Mouse (Mus musculus): ENCODE data around the gene Zfp384. TPM values are rescaled to one million over a fixed set of nuclear protein-coding genes. Genes with fewer than 3 reads are reported as not detected.
A peak's percentile ranks its signal among the peaks of the same experiment; 100 is the strongest.
"Not testable (repeated sequence)": the region's sequence is repeated elsewhere in the genome, so short reads cannot be mapped to it uniquely, and the experiment has no call there.

Zfp384 gene
- polyA plus RNA-seq, 1 experiment from 2014 or later = 9.3 TPM

- H3K27me3 ChIP-seq (ENCODE audit: low read depth, poor library complexity, severe bottlenecking) = no peaks in the 10 kb centered on the region
- no peak for DNase-seq (ENCODE audit: low spot score)
- H3K4me3 ChIP-seq = peak overlapping the region; percentile 79
- H3K36me3 ChIP-seq = peaks cover 65% of the 10 kb centered on the region
- peak overlapping the region; percentile 90 for H3K27ac ChIP-seq (replicated peaks)
- no peaks in the 10 kb centered on the region for H3K9me3 ChIP-seq (replicated peaks)
- WGBS = 93% methylated on average over 4 of the region's 4 CpGs
- H3K4me1 ChIP-seq = peaks cover 24% of the 10 kb centered on the region
These were observed 29.7 kb downstream of the Zfp384 start for GRCm38 (mm10) chr6:125038666-125039065.

DNA sequence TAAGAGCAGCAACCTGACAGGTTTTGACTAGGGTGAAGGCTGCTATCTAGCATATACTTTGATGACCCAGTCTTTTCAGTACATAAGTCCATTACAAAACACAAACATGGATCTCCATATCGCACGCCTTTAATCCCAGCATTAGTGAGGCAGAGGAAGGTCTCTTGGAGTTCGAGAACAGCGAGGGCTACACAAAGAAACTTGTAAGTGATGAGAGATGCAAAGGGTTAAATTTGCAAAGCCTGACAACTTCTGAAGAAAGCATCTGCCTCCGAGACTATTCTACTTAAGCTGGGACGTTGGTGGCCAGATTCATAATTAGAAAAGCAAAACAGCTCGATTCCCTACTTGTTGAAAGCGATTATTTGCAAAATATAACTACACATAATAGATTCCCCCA is 30.2 kb downstream of the Zfp384 start:
- Histone ChIP-seq H3K36me3 (peaks cover 65% of the 10 kb centered on the region), H3K27ac (replicated peaks) (peak overlapping the region; percentile 90), H3K4me1 (peaks cover 24% of the 10 kb centered on the region), H3K4me3 (peak overlapping the region; percentile 79), H3K9me3 (replicated peaks) (no peaks in the 10 kb centered on the region), H3K27me3 (ENCODE audit: low read depth, poor library complexity, severe bottlenecking) (no peaks in the 10 kb centered on the region)
- WGBS = 4% methylated on average over 8 of the region's 8 CpGs
- DNase-seq (ENCODE audit: low spot score) = no peak

GRCm38 (mm10) chr6:125039533-125040153 is 30.7 kb downstream of the Zfp384 start, which contains the start of gene Ing4:
Ing4 (plus strand) TSS chr6:125039760.
- under 1% methylated on average over 26 of the region's 26 CpGs for WGBS
- Histone ChIP-seq H3K27ac (replicated peaks) (peak within 1 kb of the TSS; percentile 90), H3K4me1 (peaks cover 24% of the 10 kb centered on the region), H3K4me3 (peak within 1 kb of the TSS; percentile 79), H3K36me3 (peaks cover 65% of the 10 kb centered on the region), H3K27me3 (ENCODE audit: low read depth, poor library complexity, severe bottlenecking) (no peaks in the 10 kb centered on the region), H3K9me3 (replicated peaks) (no peaks in the 10 kb centered on the region)
- peak; percentile 90 for DNase-seq (ENCODE audit: low spot score)

GRCm38 (mm10) chr6:125040221-125040620 is 31.3 kb downstream of the Zfp384 start:
- WGBS = 20% methylated on average over 7 of the region's 7 CpGs
- H3K4me1 ChIP-seq = peaks cover 24% of the 10 kb centered on the region
- H3K9me3 ChIP-seq (replicated peaks) = no peaks in the 10 kb centered on the region
- no peak for DNase-seq (ENCODE audit: low spot score)
- peaks cover 65% of the 10 kb centered on the region for H3K36me3 ChIP-seq
- no peaks in the 10 kb centered on the region for H3K27me3 ChIP-seq (ENCODE audit: low read depth, poor library complexity, severe bottlenecking)
- peak overlapping the region; percentile 90 for H3K27ac ChIP-seq (replicated peaks)
- H3K4me3 ChIP-seq = peak overlapping the region; percentile 79

GRCm38 (mm10) chr6:125041047-125041446 is 32.1 kb downstream of the Zfp384 start:
- DNase-seq (ENCODE audit: low spot score) = no peak
- Histone ChIP-seq H3K4me1 (peaks cover 24% of the 10 kb centered on the region), H3K36me3 (peaks cover 64% of the 10 kb centered on the region), H3K27me3 (ENCODE audit: low read depth, poor library complexity, severe bottlenecking) (no peaks in the 10 kb centered on the region), H3K4me3 (peak overlapping the region; percentile 79; the same call in 1 of the 2 replicates), H3K27ac (replicated peaks) (no peak overlapping the region), H3K9me3 (replicated peaks) (no peaks in the 10 kb centered on the region)
- 91% methylated on average over 7 of the region's 7 CpGs for WGBS

DNA sequence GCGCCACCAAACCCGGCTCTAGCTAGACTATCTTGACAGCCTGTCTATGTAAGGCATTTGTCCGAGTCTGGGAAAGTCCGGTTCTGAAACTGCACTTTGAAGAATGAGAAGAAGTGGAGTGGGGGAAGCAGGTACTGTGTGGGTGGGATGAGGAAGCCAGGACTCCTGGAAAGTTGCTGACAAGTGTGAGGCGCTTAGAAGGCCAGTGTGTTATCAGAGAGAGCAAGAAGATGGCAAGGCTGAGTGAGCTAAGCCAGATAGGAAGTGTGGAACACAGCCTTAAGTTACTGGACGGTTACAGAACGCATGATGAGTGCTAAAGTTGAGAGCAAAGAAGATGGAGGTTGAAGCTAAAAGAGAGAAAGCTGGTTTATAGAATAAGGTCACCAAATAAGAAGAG is 33.1 kb downstream of the Zfp384 start:
- peaks cover 63% of the 10 kb centered on the region for H3K36me3 ChIP-seq
- no peak for DNase-seq (ENCODE audit: low spot score)
- no peak overlapping the region for H3K4me3 ChIP-seq
- H3K27ac ChIP-seq (replicated peaks) = no peak overlapping the region
- peaks cover 24% of the 10 kb centered on the region for H3K4me1 ChIP-seq
- no peaks in the 10 kb centered on the region for H3K9me3 ChIP-seq (replicated peaks)
- H3K27me3 ChIP-seq (ENCODE audit: low read depth, poor library complexity, severe bottlenecking) = no peaks in the 10 kb centered on the region
- WGBS = 98% methylated on average over 7 of the region's 7 CpGs

DNA sequence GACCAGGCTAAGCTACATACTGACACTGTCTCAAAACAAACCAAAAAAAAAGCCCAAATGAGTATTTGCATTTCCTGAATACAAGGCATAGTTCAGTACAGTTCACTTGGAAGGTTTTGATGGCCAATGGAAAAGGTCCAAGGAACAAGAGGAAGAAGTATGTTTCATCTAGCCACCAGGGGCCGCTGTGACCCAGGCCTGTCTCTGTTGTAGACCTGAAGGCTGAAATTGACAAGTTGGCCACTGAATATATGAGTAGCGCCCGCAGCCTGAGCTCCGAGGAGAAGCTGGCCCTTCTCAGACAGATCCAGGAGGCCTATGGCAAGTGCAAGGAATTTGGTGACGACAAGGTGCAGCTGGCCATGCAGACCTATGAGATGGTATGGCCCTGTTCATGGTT is 37.7 kb downstream of the Zfp384 start:
- peak; percentile 79 for DNase-seq (ENCODE audit: low spot score)
- Histone ChIP-seq H3K27ac (replicated peaks) (no peak overlapping the region), H3K4me3 (no peak overlapping the region), H3K27me3 (ENCODE audit: low read depth, poor library complexity, severe bottlenecking) (no peaks in the 10 kb centered on the region), H3K36me3 (peaks cover 89% of the 10 kb centered on the region), H3K9me3 (replicated peaks) (no peaks in the 10 kb centered on the region), H3K4me1 (no peaks in the 10 kb centered on the region)
- 49% methylated on average over 5 of the region's 5 CpGs for WGBS

GRCm38 (mm10) chr6:125049678-125050077 is 40.7 kb downstream of the Zfp384 start, which contains the start of gene Acrbp:
Acrbp (plus strand) TSS chr6:125049689.
- DNase-seq (ENCODE audit: low spot score) = no peak
- Histone ChIP-seq H3K9me3 (replicated peaks) (no peaks in the 10 kb centered on the region), H3K4me1 (no peaks in the 10 kb centered on the region), H3K27me3 (ENCODE audit: low read depth, poor library complexity, severe bottlenecking) (no peaks in the 10 kb centered on the region), H3K4me3 (no peak within 1 kb of the TSS), H3K36me3 (peaks cover 96% of the 10 kb centered on the region), H3K27ac (replicated peaks) (no peak within 1 kb of the TSS)
- 36% methylated on average over 20 of the region's 20 CpGs for WGBS

DNA sequence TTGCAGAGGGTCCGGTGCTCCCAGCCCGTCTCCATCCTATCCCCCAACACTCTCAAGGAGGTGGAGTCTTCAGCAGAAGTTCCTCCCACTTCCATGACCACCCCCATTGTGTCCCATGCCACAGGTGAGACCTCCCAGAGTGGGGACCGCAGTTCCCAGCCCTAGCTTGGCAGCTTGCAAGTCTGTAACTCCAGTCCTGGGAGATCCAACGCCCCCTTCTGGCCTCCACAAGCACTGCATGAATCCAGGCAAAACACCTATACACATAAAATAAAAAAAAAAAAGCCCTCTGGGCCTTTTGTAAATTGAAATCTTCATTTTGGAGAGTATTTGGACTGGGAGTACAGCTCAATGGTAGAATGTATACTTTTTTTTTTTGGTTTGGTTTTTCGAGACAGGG is 42.3 kb downstream of the Zfp384 start:
- Histone ChIP-seq H3K4me1 (no peaks in the 10 kb centered on the region), H3K27me3 (ENCODE audit: low read depth, poor library complexity, severe bottlenecking) (no peaks in the 10 kb centered on the region), H3K9me3 (replicated peaks) (no peaks in the 10 kb centered on the region), H3K27ac (replicated peaks) (no peak overlapping the region), H3K36me3 (peaks cover 91% of the 10 kb centered on the region), H3K4me3 (no peak overlapping the region)
- no peak for DNase-seq (ENCODE audit: low spot score)
- WGBS = 71% methylated on average over 5 of the region's 5 CpGs

GRCm38 (mm10) chr6:125061493-125061892 is 52.5 kb downstream of the Zfp384 start:
- no peaks in the 10 kb centered on the region for H3K9me3 ChIP-seq (replicated peaks)
- no peaks in the 10 kb centered on the region for H3K27me3 ChIP-seq (ENCODE audit: low read depth, poor library complexity, severe bottlenecking)
- H3K36me3 ChIP-seq = no peaks in the 10 kb centered on the region
- H3K27ac ChIP-seq (replicated peaks) = no peak overlapping the region; the same call in 1 of the 2 replicates
- whole genome bisulfite sequencing = 50% methylated on average over 6 of the region's 6 CpGs
- peaks cover 14% of the 10 kb centered on the region for H3K4me1 ChIP-seq
- H3K4me3 ChIP-seq = no peak overlapping the region
- DNase-seq (ENCODE audit: low spot score) = no peak

DNA sequence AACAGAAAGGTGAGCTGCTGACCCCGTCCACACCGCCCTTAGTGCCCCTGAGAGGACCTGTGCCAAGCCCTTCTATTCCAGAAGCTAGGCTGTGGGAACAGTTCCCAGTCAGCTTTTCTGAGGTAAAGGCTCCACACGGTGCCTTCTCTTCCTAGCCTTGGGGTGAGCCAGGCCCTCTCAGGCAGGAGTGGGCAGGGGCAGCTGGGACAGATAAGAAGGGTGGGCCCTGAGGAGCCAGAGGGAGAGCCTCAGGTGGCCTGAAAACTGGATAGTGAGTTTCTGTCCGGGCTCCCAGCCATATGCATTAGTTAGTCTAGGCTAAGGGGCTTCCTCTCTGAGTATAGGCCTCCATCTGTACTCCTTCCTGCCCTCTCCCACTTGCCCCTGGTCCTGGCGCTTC is 53.6 kb downstream of the Zfp384 start:
- no peak overlapping the region for H3K4me3 ChIP-seq
- no peaks in the 10 kb centered on the region for H3K27me3 ChIP-seq (ENCODE audit: low read depth, poor library complexity, severe bottlenecking)
- H3K9me3 ChIP-seq (replicated peaks) = no peaks in the 10 kb centered on the region
- H3K4me1 ChIP-seq = peaks cover 14% of the 10 kb centered on the region
- DNase-seq (ENCODE audit: low spot score) = no peak
- WGBS = 84% methylated on average over 5 of the region's 5 CpGs
- no peak overlapping the region for H3K27ac ChIP-seq (replicated peaks)
- no peaks in the 10 kb centered on the region for H3K36me3 ChIP-seq

- H3K27ac ChIP-seq (replicated peaks) = no peak overlapping the region
- DNase-seq (ENCODE audit: low spot score) = no peak
- no peak overlapping the region for H3K4me3 ChIP-seq
- H3K27me3 ChIP-seq (ENCODE audit: low read depth, poor library complexity, severe bottlenecking) = no peaks in the 10 kb centered on the region
- H3K9me3 ChIP-seq (replicated peaks) = no peaks in the 10 kb centered on the region
- no peaks in the 10 kb centered on the region for H3K36me3 ChIP-seq
- WGBS = 90% methylated on average over 6 of the region's 6 CpGs
- peaks cover 14% of the 10 kb centered on the region for H3K4me1 ChIP-seq
These were observed 55.0 kb downstream of the Zfp384 start for GRCm38 (mm10) chr6:125063906-125064305.

GRCm38 (mm10) chr6:125065223-125065622 is 56.3 kb downstream of the Zfp384 start:
- 80% methylated on average over 1 of the region's 1 CpGs for WGBS
- H3K36me3 ChIP-seq; H3K9me3 ChIP-seq (replicated peaks); H3K27ac ChIP-seq (replicated peaks); H3K4me3 ChIP-seq; DNase-seq (ENCODE audit: low spot score); H3K27me3 ChIP-seq (ENCODE audit: low read depth, poor library complexity, severe bottlenecking): not testable (repeated sequence)
- H3K4me1 ChIP-seq = peaks cover 14% of the 10 kb centered on the region

All from midbrain, embryonic 10.5 days (tissue).